Mouse (Mus musculus) urinary bladder, postnatal 4 days (tissue): ENCODE measurements at regions not wholly inside any gene's neighbourhood (a gene's known extent, or its start where the extent isn't known, plus 50 kb on each side); places are given as distances from the start of the nearest gene placed in this dataset.
A peak's percentile ranks its signal among the peaks of the same experiment; 100 is the strongest.

Source experiments
- DNase-seq, 2 experiments: peaks; one replicate each; pipeline ENCODE4 v3.0.0; 2021 to 2022; ENCODE audit warnings: low spot score in 2 of 2

DNA sequence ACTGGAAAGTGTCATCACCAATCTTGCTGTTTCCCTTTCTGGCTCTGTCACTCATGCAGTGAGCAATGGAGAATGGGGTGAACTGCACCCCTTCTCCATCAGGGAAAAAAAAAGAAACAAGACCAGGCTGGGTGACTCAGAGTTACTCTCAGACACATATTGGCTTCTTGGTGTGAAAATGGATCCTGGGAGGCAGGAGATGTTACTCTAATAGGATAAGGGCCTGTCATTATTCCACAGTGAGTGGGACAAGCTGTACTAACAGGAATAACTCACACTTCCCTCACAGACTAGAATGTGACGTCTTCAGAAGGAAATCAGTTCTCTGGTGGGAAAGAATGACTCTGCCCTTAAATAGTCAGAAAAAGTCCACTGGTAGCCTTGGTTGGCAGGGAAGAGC, 181.4 kb upstream of the Nlrp1b start:
- DNase-seq, result no peak

DNA sequence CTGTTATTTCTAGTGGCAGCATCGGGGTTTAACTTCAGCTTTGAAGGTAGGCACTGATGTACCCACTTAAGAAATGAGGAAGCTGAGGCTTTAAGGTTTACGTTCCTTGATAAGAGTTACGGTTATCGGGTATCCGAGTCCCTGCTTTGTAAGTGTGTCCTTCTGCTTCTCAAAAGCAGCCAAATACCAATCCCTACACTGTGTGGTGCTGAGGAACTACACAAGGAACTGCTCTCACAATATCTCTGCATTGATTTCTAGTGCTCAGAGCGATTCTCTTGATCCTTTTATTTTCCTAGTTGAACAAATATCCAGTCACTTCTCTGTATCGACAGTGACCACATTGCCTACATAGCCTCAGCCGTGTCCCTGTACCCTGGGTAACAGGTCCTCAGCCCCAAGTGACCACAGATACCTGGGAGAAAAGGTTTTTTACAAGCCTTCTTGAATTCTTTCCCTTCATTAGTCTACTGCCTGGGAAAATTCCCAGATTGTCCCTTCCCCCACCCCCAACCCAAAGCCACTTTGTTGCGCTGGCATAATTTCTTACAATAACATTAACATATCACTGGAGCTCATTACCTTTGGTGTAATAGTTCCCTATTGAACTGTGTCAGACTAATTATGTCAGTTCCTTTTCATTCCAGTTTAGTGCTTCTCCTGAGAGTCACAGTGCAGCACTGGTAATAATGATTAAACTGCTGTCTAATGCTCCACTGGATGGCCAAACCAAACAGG, 184.0 kb upstream of the Nlrp1b start:
- no peak for DNase-seq

DNA sequence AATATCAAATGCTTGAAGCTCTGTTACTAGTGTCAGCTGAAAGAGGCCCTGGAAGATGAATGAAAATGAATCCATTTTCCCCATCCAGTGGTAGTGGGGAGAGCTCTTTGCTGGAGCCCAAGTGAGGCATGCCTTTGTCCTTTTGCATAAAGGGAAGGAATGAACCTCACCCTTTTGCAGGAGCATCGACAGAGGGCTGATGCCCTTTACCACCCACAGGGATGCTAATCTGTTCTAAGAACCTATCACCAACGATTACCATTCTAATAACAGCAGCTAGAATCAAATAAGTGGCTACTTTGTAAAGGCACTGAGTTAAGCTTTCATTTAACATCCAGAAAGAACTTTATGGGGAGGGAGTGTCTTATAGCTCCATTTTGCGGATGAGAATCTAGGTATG, 184.9 kb upstream of the Nlrp1b start:
- no peak for DNase-seq

DNA sequence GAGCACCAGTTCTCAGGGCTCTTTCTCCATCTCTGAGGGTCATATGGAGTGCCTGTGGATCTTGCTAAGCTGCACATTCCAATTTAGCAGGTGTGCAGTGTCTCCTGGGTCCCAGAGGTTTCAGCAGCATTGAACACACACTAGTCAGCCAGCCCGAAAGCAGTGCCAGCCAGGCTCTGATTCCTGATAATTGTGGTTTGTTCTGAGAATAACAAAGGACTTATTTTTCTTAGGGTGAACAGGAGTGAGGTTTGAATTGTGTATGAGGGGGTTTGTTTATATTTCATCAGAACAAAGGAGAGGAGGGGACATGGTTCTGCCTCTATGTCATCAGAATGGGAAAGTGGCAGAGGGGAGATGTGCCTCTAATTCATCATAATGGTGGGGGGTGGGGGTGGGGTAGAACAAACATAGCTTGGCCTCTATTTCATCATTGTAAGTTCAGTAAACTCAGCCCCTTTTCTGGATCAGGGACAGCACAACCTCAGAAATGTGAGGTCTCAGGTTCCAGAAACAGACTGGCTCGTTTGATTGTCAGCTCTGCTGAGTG, 191.8 kb upstream of the Nlrp1b start:
- no peak for DNase-seq

DNA sequence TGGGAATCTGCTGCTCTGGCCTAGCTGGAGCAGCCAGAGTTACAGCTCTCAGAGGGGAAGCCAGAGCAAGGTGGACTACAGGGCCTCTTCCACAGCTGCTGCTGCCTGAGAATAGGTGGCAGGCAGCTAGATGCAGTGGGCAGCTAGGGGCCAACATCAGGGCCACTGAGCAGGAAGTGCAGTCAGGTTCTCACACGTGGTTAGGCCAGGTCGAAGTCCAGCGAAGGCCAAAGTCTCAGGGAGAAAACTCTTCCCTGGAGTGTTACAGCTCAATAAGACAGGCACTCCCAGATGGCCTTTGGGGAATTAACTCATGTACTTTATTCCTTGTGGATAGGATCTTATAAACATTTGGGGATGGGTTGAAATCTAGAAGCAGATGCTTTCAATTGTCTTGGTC, 192.7 kb upstream of the Nlrp1b start:
- DNase-seq, result no peak

- DNase-seq, result no peak
Observed at GRCm38 (mm10) chr11:71424879-71425278, 194.3 kb upstream of the Nlrp1b start.

- DNase-seq, result no peak
Observed at GRCm38 (mm10) chr11:71429739-71430138, 199.2 kb upstream of the Nlrp1b start.

- DNase-seq, result no peak
Observed at GRCm38 (mm10) chr11:71434241-71434640, 203.7 kb upstream of the Nlrp1b start.

GRCm38 (mm10) chr11:71434886-71435285, 204.4 kb upstream of the Nlrp1b start:
- DNase-seq, result no peak

- no peak for DNase-seq
Observed at GRCm38 (mm10) chr11:71435745-71436144, 205.2 kb upstream of the Nlrp1b start.

- DNase-seq, result peak in 1 of 2 experiments; percentile 30
Observed at GRCm38 (mm10) chr11:71436335-71436734, 205.8 kb upstream of the Nlrp1b start.

- DNase-seq, result peak in 1 of 2 experiments; percentile 23
Observed at GRCm38 (mm10) chr11:71436801-71437200, 206.3 kb upstream of the Nlrp1b start.

DNA sequence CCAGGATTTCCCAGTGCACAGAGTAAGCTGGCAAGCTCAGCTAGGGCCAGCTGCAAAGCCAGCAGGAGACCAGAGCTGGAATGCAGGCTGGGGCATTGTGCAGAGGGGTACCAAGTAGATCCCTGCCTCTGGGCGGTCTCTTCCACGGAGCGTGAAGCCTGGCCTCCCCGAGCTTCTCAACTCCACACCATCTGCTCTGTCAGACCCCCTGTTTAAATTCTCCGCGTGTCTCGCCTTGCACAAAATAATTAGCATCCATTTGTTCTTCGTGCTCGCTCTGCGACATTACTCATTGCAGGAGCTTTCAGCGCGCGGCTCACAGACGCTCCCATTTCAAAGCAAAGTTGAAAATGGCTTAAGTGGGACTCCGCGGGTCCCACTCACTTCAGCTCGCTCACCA, 209.3 kb upstream of the Nlrp1b start:
- no peak for DNase-seq

- no peak for DNase-seq
Observed at GRCm38 (mm10) chr11:71440392-71440791, 209.9 kb upstream of the Nlrp1b start.

- DNase-seq, result peak in 1 of 2 experiments; percentile 29
Observed at GRCm38 (mm10) chr11:71444056-71444455, 213.5 kb upstream of the Nlrp1b start.

DNA sequence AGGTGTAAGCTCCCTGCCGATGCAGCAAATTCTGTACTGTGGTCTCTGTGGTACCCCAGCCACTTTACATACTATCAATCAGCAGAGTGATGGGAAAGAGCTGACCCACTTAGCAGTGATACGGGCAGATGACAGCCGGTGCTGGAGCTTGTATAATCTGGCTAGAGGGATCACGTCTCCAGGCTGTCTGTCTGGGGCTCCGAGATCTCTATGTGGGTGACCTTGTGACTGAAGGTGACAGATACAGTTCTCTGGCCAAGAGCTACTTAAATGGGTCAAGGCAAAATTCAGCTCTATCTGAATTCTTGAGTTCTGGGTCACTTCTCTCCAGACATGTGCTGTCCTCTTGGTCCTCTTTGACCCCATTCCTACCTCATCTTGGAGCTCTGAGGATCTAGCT, 216.1 kb upstream of the Nlrp1b start:
- peak in 1 of 2 experiments; percentile 44 for DNase-seq

- DNase-seq, result peak in 1 of 2 experiments; percentile 36
Observed at GRCm38 (mm10) chr11:71447841-71448745, 217.6 kb upstream of the Nlrp1b start.

DNA sequence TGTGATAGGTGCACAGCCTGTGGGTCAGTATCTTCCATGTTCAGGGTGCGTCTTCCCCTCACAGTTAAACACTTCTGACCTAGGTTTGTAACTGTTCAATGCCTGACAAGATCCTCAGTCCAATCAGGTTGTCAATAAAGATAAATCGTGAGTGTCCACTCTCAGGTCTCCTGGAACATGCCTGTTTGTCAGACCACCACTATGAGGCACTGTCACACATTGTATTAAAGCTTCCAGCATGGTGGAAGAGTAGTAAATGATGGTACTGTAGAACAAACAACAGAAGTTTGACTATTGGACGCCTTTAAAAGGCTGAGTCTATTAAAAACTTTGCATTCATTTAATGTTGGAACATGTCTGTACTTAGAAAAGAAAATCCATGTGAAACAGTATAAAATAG, 249.6 kb upstream of the Nlrp1b start:
- no peak for DNase-seq

DNA sequence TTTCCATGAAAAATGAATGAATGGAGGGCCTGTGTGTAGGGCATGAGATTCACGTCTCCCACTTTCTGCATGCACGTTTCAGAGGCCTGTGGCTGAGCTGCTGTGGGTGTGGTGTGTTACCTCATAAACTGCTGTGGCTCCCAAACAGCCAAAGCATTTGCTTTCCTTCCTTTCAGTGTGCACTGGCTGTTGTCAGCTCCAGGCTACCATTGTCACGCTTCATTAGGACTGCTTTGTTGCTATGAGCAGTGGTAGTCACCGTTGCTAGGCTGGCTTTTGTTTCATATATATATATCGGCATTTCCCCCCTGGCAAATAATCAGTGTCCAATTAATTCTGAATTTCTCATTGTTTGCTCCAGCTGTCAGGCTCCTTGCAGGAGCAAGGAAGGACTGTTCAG, 251.9 kb upstream of the Wscd1 start:
- DNase-seq, result no peak

- DNase-seq, result no peak
Observed at GRCm38 (mm10) chr11:71498299-71498698, 251.4 kb upstream of the Wscd1 start.

- DNase-seq, result no peak
Observed at GRCm38 (mm10) chr11:71502156-71502555, 247.6 kb upstream of the Wscd1 start.

- no peak for DNase-seq
Observed at GRCm38 (mm10) chr11:71512271-71513066, 237.3 kb upstream of the Wscd1 start.
